Mouse (Mus musculus): ENCODE results near the gene Actrt3. TPM values are rescaled to one million over a fixed set of nuclear protein-coding genes. Genes with fewer than 3 reads are reported as not detected.
"Not testable (repeated sequence)": the region's sequence is repeated elsewhere in the genome, so short reads cannot be mapped to it uniquely, and the experiment has no call there.

Actrt3 gene
- total RNA-seq, 2 experiments from 2014 or later = not detected

GRCm38 (mm10) chr3:30566333-30566732 is 33.4 kb downstream of the Actrt3 start:
- DNase-seq = not testable (repeated sequence)

DNA sequence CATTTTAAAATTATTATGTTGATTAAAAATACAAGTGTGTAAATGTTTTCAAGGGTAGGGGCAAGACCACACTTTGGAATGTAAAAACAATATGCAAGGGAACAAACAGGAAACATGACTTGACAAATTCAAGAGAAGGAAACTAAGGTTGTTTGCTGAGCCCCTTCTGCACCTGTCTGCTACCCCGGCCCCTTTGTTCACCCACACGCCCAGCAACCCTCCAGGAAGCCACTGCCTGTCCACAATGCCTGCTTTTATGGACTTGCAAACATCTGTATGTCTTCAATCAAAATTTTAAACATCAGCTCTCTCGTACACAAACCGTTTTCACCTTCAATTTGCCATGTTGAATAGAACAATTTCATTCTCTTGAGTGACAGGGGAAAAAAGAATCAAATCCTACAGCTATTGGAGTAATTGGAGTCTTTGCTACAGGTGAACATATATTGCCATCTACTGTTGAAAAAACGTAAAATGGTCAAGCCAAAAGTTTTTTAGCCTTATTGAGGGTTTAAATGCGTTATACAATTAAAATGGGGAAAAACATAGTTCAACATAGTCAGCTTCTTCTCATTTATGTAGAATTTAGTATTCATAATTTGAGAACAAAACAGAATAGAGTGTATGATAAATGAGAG is 38.9 kb downstream of the Actrt3 start:
- DNase-seq = no peak

GRCm38 (mm10) chr3:30553741-30554140 is 46.0 kb downstream of the Actrt3 start:
- DNase-seq = no peak

DNA sequence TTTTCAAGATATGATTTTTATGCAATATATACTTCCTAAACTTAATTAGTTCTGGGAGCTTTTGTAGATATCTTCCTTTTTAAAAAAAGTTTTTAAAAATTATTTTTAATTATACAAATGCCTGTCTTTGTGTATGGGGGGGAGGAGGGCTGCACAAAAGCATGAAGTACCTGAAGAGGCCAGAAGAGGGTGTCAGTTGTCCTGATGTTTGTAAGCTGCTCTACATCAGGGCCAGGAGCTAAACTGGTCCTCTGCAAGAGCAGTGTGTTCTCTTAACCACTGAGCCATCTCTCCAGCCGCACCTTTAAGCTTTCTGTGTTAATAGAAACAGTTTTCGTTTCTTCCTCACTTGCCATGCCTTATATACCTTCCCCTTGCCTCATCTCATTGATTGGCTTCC is 49.5 kb downstream of the Actrt3 start:
- peak; percentile 43 for DNase-seq

GRCm38 (mm10) chr3:30548928-30549327 is 50.8 kb downstream of the Actrt3 start:
- peak; percentile 43 for DNase-seq

DNA sequence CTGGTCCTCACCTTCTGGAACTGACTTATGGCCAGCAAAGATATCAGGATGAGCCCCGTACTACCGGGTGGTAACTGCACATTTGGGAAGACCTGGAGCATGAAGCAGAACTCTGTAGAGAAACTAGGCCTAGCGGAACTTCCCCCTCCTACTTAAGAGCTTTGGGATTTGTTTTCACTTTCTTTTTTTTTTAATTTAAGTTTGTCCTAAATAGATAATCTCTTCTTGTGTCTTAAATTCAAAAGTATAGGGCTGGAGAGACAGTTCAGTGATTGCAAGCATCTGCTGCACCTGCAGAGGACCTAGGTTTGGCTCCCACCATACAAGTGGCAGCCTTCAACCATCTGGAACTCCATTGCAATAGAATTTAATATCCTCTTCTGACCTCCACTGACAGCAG is 51.8 kb downstream of the Actrt3 start, which contains the start of gene Mecom:
Gene Mecom (minus strand): TSS at position 101 of the 400 bp plus-strand sequence.
- no peak for DNase-seq

Other genes with a start within 250 kb of the Actrt3 start
- 10 to 100 TPM; 31.5 to 36.1 TPM for gene Mecom, start 51.9 kb downstream of the Actrt3 start, total RNA-seq (2021)
- gene Mynn, start 2.1 kb upstream of the Actrt3 start, total RNA-seq (2021) = 10 to 100 TPM; 18.5 to 20.0 TPM
- gene Lrriq4, start 44.6 kb upstream of the Actrt3 start, total RNA-seq (2021) = not detected
- not detected for gene Lrrc34, start 47.9 kb upstream of the Actrt3 start, total RNA-seq (2021)
- under 1 TPM in 1 of 2 experiments, not detected in 1; 0.12 TPM for gene Lrrc31, start 99.9 kb upstream of the Actrt3 start, total RNA-seq (2021)
- gene Samd7, start 146.4 kb upstream of the Actrt3 start, total RNA-seq (2021) = not detected
- 10 to 100 TPM; 37.6 to 38.0 TPM for gene Sec62, start 192.9 kb upstream of the Actrt3 start, total RNA-seq (2021)